Mouse (Mus musculus) heart, adult 2 months (tissue): Measurements from ENCODE around the gene Atox1. TPM values are rescaled to one million over a fixed set of nuclear protein-coding genes. Genes with fewer than 3 reads are reported as not detected.

Experiments
- DNase-seq, 2 experiments: peaks; one replicate each; pipeline ENCODE4 v3.0.0; 2021
- H3K27ac ChIP-seq: fragments of 200-600 bp; 2 replicates; pipeline ENCODE4 v1.8.1; 2022
- H3K27me3 ChIP-seq: fragments of 200-500 bp; 2 replicates; pipeline ENCODE4 v1.6.1; 2012; ENCODE audit warnings: mild to moderate bottlenecking, low read length, inconsistent platforms, mixed read lengths; ENCODE audit not compliant: control insufficient read depth, insufficient read depth
- H3K36me3 ChIP-seq: fragments of 200-500 bp; 2 replicates; pipeline ENCODE4 v1.6.1; 2012; ENCODE audit warnings: low read length, inconsistent platforms; ENCODE audit not compliant: control insufficient read depth, insufficient read depth
- H3K4me1 ChIP-seq: fragments of 200-500 bp; 2 replicates; pipeline ENCODE4 v1.6.1; 2011; ENCODE audit warnings: low read length; ENCODE audit not compliant: control insufficient read depth, insufficient read depth
- H3K4me3 ChIP-seq: fragments of 200-600 bp; 2 replicates; pipeline ENCODE4 v1.8.1; 2022
- H3K79me2 ChIP-seq: fragments of 200-500 bp; replicated peaks from 2 replicates; pipeline ENCODE4 v1.6.1; 2012; ENCODE audit warnings: mild to moderate bottlenecking, inconsistent platforms, low read length, moderate library complexity, mixed read lengths; ENCODE audit not compliant: control insufficient read depth, insufficient read depth
- H3K9ac ChIP-seq: fragments of 200-500 bp; 2 replicates; pipeline ENCODE4 v1.6.1; 2012; ENCODE audit warnings: low read depth, mild to moderate bottlenecking, control low read depth, inconsistent platforms, low read length, mixed read lengths
- CTCF ChIP-seq: fragments of 200-600 bp; IDR thresholded peaks from 2 replicates; pipeline ENCODE4 v1.8.1; 2022; ENCODE audit warnings: antibody characterized with exemption, mild to moderate bottlenecking, moderate library complexity
- EP300 ChIP-seq: fragments of 200-500 bp; IDR thresholded peaks from 2 replicates; pipeline ENCODE4 v1.6.1; 2011; ENCODE audit warnings: low read depth, low read length, control low read depth; ENCODE audit not compliant: insufficient read depth
- POLR2A ChIP-seq: fragments of 200-500 bp; IDR thresholded peaks from 2 replicates; pipeline ENCODE4 v1.6.1; 2011; ENCODE audit warnings: mild to moderate bottlenecking, low read depth, low read length, control low read depth; ENCODE audit not compliant: insufficient read depth
- WGBS: fragments of 180-500 bp; shearing (Covaris S2); methylation state at CpG from one replicate; pipeline ENCODE4 v1.1.7; 2018; 5-methylcytosine and 5-hydroxymethylcytosine counted together
- intact Hi-C: fragments of 180-260 bp; cut with DNase I; formaldehyde crosslinking; loops from one replicate; pipeline ENCODE4 v1.15.1; 2025
- polyA plus RNA-seq: library from polyadenylated mRNA; depleted of rRNA; stranded (reverse); fragments of >200 nt; gene quantifications from 2 replicates; pipeline ENCODE4 v1.2.3, GENCODE M21; 2012
- total RNA-seq, 2 experiments: library from RNA; stranded (reverse); gene quantifications; 2 replicates each; pipeline ENCODE4 v1.2.3; 2021

Atox1 gene
- total and polyA plus RNA-seq, 3 experiments, result 98.6 to 204 (median 112) TPM

DNA sequence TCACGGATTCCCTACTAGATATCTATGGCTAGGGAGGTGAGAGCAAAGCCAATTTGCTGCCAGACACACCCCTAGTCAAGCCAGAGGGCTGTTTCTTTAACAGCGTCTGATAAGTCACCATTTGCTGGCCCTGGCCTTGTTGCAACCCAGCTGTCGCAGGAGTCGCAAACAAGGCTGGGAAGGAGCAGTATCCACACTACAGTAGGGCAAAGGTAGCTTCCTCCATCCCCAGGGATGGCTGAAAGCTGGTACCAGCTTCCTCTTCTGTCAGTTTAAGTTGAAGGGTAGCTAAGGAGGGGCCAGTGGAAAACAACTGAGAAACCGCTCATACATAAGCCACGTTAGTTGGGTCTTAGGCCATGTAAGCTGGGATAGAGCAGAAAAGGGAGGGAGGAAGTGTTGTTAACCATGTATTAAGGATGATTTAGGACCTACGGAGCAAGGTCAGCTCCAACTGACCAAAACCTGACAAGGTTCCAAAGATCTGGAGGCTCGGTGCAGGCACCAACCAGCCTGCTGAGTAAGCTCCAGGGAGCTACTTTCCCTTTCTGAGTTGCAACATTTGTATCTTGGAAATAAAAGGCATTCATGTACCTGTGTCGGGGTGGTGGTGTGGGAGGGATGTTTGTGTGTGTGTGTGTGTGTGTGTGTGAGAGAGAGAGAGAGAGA, 45.9 kb downstream of the Atox1 start:
- WGBS, result 15% methylated on average over 9 of the region's 9 CpGs
- H3K27ac ChIP-seq, result peak overlapping the region; percentile 89
- peak overlapping the region; percentile 21 for H3K4me3 ChIP-seq
- intact Hi-C loops, result no loop called here
- DNase-seq, result peak; percentile 64 to 66
- TF ChIP-seq EP300 (peak; percentile 26; the same call in 1 of the 2 replicates), CTCF (no peak)
- peaks cover 5% of the 10 kb centered on the region for H3K79me2 ChIP-seq
- peaks cover 37% of the 10 kb centered on the region for H3K36me3 ChIP-seq
- H3K27me3 ChIP-seq, result no peaks in the 10 kb centered on the region
- peak overlapping the region; percentile 63 for H3K9ac ChIP-seq
- peaks cover 39% of the 10 kb centered on the region for H3K4me1 ChIP-seq

DNA sequence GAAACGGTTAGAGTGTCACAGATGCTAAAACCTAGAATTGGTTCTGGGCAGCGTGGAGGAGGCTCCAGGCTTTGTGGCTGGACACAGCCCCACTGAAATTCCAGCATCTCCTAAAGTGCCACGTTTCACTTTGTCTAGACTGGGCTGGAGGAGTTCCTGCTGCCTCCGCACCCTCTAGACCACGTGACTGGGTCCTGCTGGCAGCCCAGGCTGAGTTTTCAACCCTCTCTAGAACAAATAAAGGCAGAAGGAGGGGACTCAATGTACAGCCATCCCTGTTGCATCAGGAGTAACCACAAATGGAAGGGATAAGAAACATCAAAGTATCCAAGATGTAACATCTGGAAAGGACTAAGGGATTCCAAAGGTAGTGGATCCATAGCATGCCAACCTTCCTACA, 46.7 kb downstream of the Atox1 start:
- intact Hi-C loops, result no loop called here
- H3K4me1 ChIP-seq, result peaks cover 39% of the 10 kb centered on the region

DNA sequence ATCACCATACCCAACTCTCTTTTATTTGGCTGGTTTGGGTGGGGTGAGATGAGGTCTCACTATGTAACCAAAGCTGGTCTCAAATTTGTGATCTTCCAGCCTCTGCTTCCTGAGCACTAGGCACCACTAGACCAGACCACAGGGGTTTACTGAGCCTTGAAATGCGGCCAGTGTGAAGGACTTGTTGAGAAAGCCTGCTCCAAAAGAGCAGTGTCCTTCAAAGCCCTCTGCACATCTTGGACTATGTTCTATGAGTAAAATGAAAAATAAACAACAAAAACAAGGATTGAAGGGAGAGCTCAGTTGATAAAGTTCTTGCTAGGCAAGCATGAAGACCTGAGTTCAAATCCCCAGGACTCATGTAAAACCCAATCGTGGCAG, 47.6 kb downstream of the Atox1 start:
- H3K27ac ChIP-seq, result peak overlapping the region; percentile 80
- peaks cover 7% of the 10 kb centered on the region for H3K79me2 ChIP-seq
- intact Hi-C loops, result no loop called here
- H3K27me3 ChIP-seq, result no peaks in the 10 kb centered on the region
- TF ChIP-seq CTCF (no peak), POLR2A (no peak), EP300 (no peak)
- WGBS, result 60% methylated on average over 2 of the region's 2 CpGs
- DNase-seq, result no peak
- H3K4me1 ChIP-seq, result peaks cover 43% of the 10 kb centered on the region
- H3K36me3 ChIP-seq, result peaks cover 51% of the 10 kb centered on the region
- H3K9ac ChIP-seq, result no peak overlapping the region
- peak overlapping the region; percentile 11 for H3K4me3 ChIP-seq

More for the DNA sequence above, 46.7 kb downstream of the Atox1 start:
- Histone ChIP-seq H3K9ac (peak overlapping the region; percentile 9; the same call in 1 of the 2 replicates), H3K79me2 (peaks cover 5% of the 10 kb centered on the region), H3K27me3 (no peaks in the 10 kb centered on the region), H3K4me3 (peak overlapping the region; percentile 21), H3K36me3 (peaks cover 43% of the 10 kb centered on the region), H3K27ac (peak overlapping the region; percentile 89)
- DNase-seq, result peak; percentile 65 to 72
- WGBS, result 24% methylated on average over 5 of the region's 5 CpGs
- TF ChIP-seq CTCF (no peak), POLR2A (peak; percentile 42; the same call in 1 of the 2 replicates), EP300 (0 out of 2 replicates have a peak, but pooled peaks have one; percentile 16)

DNA sequence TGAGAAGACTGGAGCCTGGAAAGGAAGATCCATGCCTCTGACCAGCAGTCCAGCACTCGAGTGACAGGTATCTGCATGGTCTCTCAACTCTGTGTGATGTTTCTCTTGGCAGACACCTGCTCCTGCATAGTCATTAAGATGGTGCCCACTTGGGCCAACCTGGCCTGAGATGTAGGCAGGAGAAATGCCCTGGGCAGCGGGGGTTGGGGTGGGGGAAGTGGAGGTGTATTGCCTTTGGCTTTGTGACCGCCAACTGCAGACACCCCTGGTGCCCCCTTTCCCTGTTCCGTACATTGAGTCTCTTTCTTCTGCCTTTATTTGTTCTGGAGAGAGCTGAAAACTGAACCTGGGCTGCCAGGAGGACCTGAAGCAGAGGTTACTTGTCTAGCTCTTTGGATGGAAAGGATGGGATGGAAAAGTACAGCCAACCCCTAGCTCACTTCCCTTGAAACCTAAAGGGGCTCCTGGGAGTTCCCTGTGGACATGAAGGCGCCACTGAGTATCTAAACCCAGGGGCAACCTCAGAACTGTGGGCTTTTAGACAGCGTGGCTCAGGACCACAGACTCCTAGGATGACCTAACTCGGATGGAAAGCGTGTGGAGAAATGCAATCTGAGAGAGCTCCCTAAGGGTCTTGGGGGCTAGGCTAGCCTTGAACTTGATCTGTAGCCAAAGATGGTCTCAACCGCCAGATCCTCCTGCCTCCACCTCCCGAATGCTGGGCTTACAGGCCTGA, 48.2 kb downstream of the Atox1 start:
- intact Hi-C loops, result no loop called here
- Histone ChIP-seq H3K4me1 (peaks cover 43% of the 10 kb centered on the region), H3K27ac (peak overlapping the region; percentile 80), H3K27me3 (no peaks in the 10 kb centered on the region), H3K4me3 (peak overlapping the region; percentile 21), H3K36me3 (peaks cover 54% of the 10 kb centered on the region), H3K9ac (peak overlapping the region; percentile 25; the same call in 1 of the 2 replicates), H3K79me2 (peaks cover 7% of the 10 kb centered on the region)
- WGBS, result 61% methylated on average over 10 of the region's 10 CpGs
- peak in 1 of 2 experiments; percentile 25 for DNase-seq
- TF ChIP-seq EP300, result no peak
- no peak for TF ChIP-seq CTCF
- no peak for TF ChIP-seq POLR2A

- Histone ChIP-seq H3K27me3 (no peaks in the 10 kb centered on the region), H3K4me3 (peak overlapping the region; percentile 21; the same call in 1 of the 2 replicates), H3K4me1 (peaks cover 44% of the 10 kb centered on the region), H3K79me2 (peaks cover 7% of the 10 kb centered on the region), H3K36me3 (peaks cover 62% of the 10 kb centered on the region), H3K27ac (peak overlapping the region; percentile 80), H3K9ac (peak overlapping the region; percentile 30; the same call in 1 of the 2 replicates)
- 59% methylated on average over 7 of the region's 7 CpGs for WGBS
- DNase-seq, result peak in 1 of 2 experiments; percentile 40
- no peak for TF ChIP-seq POLR2A
- TF ChIP-seq EP300, result no peak
- TF ChIP-seq CTCF, result no peak
- intact Hi-C loops, result no loop called here
These were observed 49.0 kb downstream of the Atox1 start for GRCm38 (mm10) chr11:55412034-55412433.

DNA sequence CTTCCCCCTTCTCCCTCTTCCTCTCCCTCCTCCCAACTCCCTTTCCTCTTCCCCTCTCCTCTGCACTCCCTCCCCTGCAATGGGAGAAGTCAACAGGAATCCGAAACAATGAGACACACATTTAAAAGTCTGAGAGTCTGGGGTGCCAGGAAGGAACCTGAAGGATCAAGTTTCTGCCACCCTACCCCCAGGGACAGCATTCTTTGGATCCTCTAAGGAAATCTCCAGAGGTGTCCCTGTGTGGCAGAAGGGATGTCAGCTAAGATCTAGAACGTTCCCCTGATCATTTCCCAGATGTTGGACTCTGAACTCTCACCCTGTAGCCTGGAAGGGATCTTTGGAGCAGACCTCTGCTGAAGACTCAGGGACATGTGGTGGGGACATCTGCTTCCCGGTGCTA, 50.5 kb downstream of the Atox1 start:
- intact Hi-C loops, result no loop called here
- Histone ChIP-seq H3K36me3 (peaks cover 75% of the 10 kb centered on the region), H3K9ac (no peak overlapping the region), H3K27me3 (no peaks in the 10 kb centered on the region), H3K4me3 (no peak overlapping the region; the same call in 1 of the 2 replicates), H3K27ac (peak overlapping the region; percentile 80), H3K4me1 (peaks cover 49% of the 10 kb centered on the region), H3K79me2 (peaks cover 7% of the 10 kb centered on the region)
- no peak for DNase-seq
- 27% methylated on average over 3 of the region's 3 CpGs for WGBS
- TF ChIP-seq EP300, result peak; percentile 43; the same call in 1 of the 2 replicates
- TF ChIP-seq CTCF, result no peak
- peak; percentile 35; the same call in 1 of the 2 replicates for TF ChIP-seq POLR2A
